Mouse (Mus musculus) liver, embryonic 13.5 days (tissue): ENCODE results near the gene Mag. TPM values are rescaled to one million over a fixed set of nuclear protein-coding genes. Genes with fewer than 3 reads are reported as not detected.
"Not testable (repeated sequence)": the region's sequence is repeated elsewhere in the genome, so short reads cannot be mapped to it uniquely, and the experiment has no call there.

Source experiments
- ATAC-seq: fragments of 200-750 bp; cut with Nextera tagmentation; 2 replicates; pipeline ENCODE4 v1.8.0; 2017; ENCODE audit warnings: low read depth, mild to moderate bottlenecking, moderate number of reproducible peaks, moderate library complexity
- DNase-seq: peaks from one replicate; pipeline ENCODE4 v3.0.0; 2022
- H3K27ac ChIP-seq: fragments of 300-500 bp; sonication (generic); 2 replicates; pipeline ENCODE4 v1.5.1; 2015; ENCODE audit warnings: moderate library complexity, mild to moderate bottlenecking, inconsistent platforms
- H3K27me3 ChIP-seq: fragments of 300-500 bp; sonication (generic); 2 replicates; pipeline ENCODE4 v1.6.1; 2015; ENCODE audit warnings: mild to moderate bottlenecking, inconsistent platforms
- H3K36me3 ChIP-seq: fragments of 300-500 bp; sonication (generic); 2 replicates; pipeline ENCODE4 v1.6.1; 2015; ENCODE audit warnings: mild to moderate bottlenecking, inconsistent platforms
- H3K4me1 ChIP-seq: fragments of 300-500 bp; sonication (generic); replicated peaks from 2 replicates; pipeline ENCODE4 v1.6.1; 2015; ENCODE audit warnings: inconsistent platforms
- H3K4me2 ChIP-seq: fragments of 300-500 bp; sonication (generic); 2 replicates; pipeline ENCODE4 v1.6.1; 2015; ENCODE audit warnings: inconsistent platforms, mild to moderate bottlenecking, moderate library complexity
- H3K4me3 ChIP-seq: fragments of 300-500 bp; sonication (generic); replicated peaks from 2 replicates; pipeline ENCODE4 v1.5.1; 2015; ENCODE audit warnings: mild to moderate bottlenecking, inconsistent platforms
- H3K9ac ChIP-seq: fragments of 300-500 bp; sonication (generic); 2 replicates; pipeline ENCODE4 v1.6.1; 2015; ENCODE audit warnings: mild to moderate bottlenecking, inconsistent platforms
- H3K9me3 ChIP-seq: fragments of 300-500 bp; sonication (generic); replicated peaks from 2 replicates; pipeline ENCODE4 v1.6.1; 2016; ENCODE audit warnings: inconsistent platforms
- WGBS: fragments of 180-500 bp; shearing (Covaris S2); methylation state at CpG from one replicate; pipeline ENCODE4 v1.1.7; 2015; ENCODE audit not compliant: insufficient replicate concordance; 5-methylcytosine and 5-hydroxymethylcytosine counted together
- polyA plus RNA-seq: library from polyadenylated mRNA; unstranded; fragments of >200 nt; fragmentation: Nextera tagmentation; extraction: Ambion mirVana; gene quantifications from 2 replicates; pipeline ENCODE4 v1.2.1, GENCODE M21; 2015

Gene Mag
- polyA plus RNA-seq, 1 experiment from 2014 or later = 0.16 TPM

- Histone ChIP-seq H3K36me3 (peaks cover 66% of the 10 kb centered on the region), H3K4me3 (peak overlapping the region; percentile 95), H3K4me1 (peaks cover 36% of the 10 kb centered on the region), H3K27me3 (no peaks in the 10 kb centered on the region), H3K27ac (peak overlapping the region; percentile 92), H3K4me2 (peak overlapping the region; percentile 88), H3K9ac (peak overlapping the region; percentile 99), H3K9me3 (no peaks in the 10 kb centered on the region)
- DNase-seq (no peak), ATAC-seq (no peak)
- WGBS = 87% methylated on average over 12 of the region's 12 CpGs
Observed at GRCm38 (mm10) chr7:30954971-30955520, 40.4 kb upstream of the Mag start.

DNA sequence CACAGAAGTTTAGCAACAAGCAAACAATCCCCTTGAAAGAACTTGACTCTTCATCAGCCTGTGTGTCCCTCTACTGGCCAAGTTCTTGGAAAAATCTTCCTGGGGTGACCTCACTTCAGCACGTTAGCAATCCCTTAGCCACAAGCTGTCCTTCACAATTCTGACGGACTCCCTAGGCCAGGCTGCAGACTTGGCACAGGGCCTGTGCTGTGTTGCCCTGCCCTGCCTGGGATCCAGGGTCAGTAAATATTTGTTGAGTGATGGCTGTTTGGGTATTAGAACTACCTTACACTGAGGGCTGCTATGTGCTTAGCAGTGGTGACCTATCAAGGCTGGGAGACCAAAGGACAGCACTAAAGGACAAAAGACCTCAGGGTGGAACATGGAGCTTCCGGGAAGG lies 39.4 kb upstream of the Mag start:
- H3K9me3 ChIP-seq = no peaks in the 10 kb centered on the region
- H3K4me2 ChIP-seq = no peak overlapping the region
- H3K4me3 ChIP-seq = no peak overlapping the region
- ATAC-seq (peak; percentile 14; the same call in 1 of the 2 replicates), DNase-seq (no peak)
- WGBS = 80% methylated on average over 3 of the region's 3 CpGs
- no peaks in the 10 kb centered on the region for H3K27me3 ChIP-seq
- no peak overlapping the region for H3K9ac ChIP-seq
- peaks cover 36% of the 10 kb centered on the region for H3K4me1 ChIP-seq
- H3K36me3 ChIP-seq = peaks cover 73% of the 10 kb centered on the region
- no peak overlapping the region; the same call in 1 of the 2 replicates for H3K27ac ChIP-seq

GRCm38 (mm10) chr7:30953459-30953858 lies 38.8 kb upstream of the Mag start:
- H3K4me2 ChIP-seq = no peak overlapping the region
- peaks cover 71% of the 10 kb centered on the region for H3K36me3 ChIP-seq
- DNase-seq (no peak), ATAC-seq (no peak)
- H3K27ac ChIP-seq = peak overlapping the region; percentile 27; the same call in 1 of the 2 replicates
- no peak overlapping the region for H3K9ac ChIP-seq
- no peak overlapping the region for H3K4me3 ChIP-seq
- no peaks in the 10 kb centered on the region for H3K27me3 ChIP-seq
- no peaks in the 10 kb centered on the region for H3K9me3 ChIP-seq
- 62% methylated on average over 6 of the region's 6 CpGs for WGBS
- peaks cover 32% of the 10 kb centered on the region for H3K4me1 ChIP-seq

- 86% methylated on average over 16 of the region's 16 CpGs for WGBS
Observed at GRCm38 (mm10) chr7:30952441-30953265, 38.0 kb upstream of the Mag start.

DNA sequence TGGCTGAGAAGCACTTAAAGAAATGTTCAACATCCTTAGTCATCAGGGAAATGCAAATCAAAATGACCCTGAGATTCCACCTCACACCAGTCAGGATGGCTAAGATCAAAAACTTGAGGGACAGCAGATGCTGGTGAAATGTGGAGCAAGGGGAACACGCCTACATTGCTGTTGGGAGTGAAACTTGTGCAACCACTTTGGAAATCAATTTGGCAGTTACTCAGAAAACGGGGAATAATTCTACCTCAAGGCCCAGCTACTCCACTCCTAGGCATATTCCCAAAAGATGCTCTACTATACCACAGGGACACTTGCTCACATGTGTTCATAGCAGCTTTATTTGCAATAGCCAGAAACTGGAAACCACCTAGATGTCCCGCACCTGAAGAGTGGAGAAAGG lies 35.2 kb upstream of the Mag start:
- peaks cover 14% of the 10 kb centered on the region for H3K4me1 ChIP-seq
- not testable (repeated sequence) for H3K4me3 ChIP-seq, H3K27ac ChIP-seq, H3K27me3 ChIP-seq, H3K4me2 ChIP-seq, H3K9ac ChIP-seq, H3K9me3 ChIP-seq, ATAC-seq, DNase-seq
- H3K36me3 ChIP-seq = peaks cover 75% of the 10 kb centered on the region
- 80% methylated on average over 3 of the region's 3 CpGs for WGBS

More at GRCm38 (mm10) chr7:30952441-30953265, 38.0 kb upstream of the Mag start:
- no peak for DNase-seq
- no peaks in the 10 kb centered on the region for H3K9me3 ChIP-seq
- H3K27me3 ChIP-seq = no peaks in the 10 kb centered on the region
- H3K9ac ChIP-seq = no peak overlapping the region
- no peak overlapping the region for H3K27ac ChIP-seq
- H3K4me1 ChIP-seq = peaks cover 24% of the 10 kb centered on the region
- peaks cover 69% of the 10 kb centered on the region for H3K36me3 ChIP-seq
- no peak for ATAC-seq
- no peak overlapping the region for H3K4me3 ChIP-seq
- H3K4me2 ChIP-seq = no peak overlapping the region

GRCm38 (mm10) chr7:30945876-30946275 lies 31.2 kb upstream of the Mag start:
- H3K4me3 ChIP-seq = no peak overlapping the region
- ATAC-seq (peak; percentile 29; the same call in 1 of the 2 replicates), DNase-seq (no peak)
- no peaks in the 10 kb centered on the region for H3K9me3 ChIP-seq
- 80% methylated on average over 7 of the region's 7 CpGs for WGBS
- no peak overlapping the region for H3K27ac ChIP-seq
- no peak overlapping the region for H3K9ac ChIP-seq
- H3K4me1 ChIP-seq = 0 out of 2 replicates have a peak, but pooled peaks cover 4% of the 10 kb centered on the region
- no peak overlapping the region for H3K4me2 ChIP-seq
- peaks cover 35% of the 10 kb centered on the region for H3K36me3 ChIP-seq
- H3K27me3 ChIP-seq = no peaks in the 10 kb centered on the region

DNA sequence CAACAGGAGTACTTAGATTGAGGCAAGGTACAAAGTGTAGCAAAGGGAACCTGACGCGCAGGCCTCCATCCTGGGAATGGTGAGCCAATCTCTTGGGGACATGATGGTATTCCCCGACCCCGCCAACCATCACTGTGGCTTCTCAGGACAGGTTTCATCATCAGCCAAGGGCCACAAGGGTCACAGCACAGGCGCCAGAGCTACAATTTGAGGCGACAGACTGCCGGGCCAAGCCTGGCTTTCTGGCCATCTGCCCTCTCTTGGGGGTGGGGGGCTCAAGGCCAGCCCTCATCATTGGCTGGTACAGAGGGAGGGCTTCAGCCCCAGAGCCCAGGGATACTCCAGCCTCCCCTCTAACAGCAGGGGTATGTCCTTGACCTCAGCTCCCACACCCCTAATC lies 30.8 kb upstream of the Mag start:
- peak; percentile 46 for ATAC-seq
- H3K27ac ChIP-seq = not testable (repeated sequence)
- 84% methylated on average over 7 of the region's 7 CpGs for WGBS

GRCm38 (mm10) chr7:30944706-30945105 lies 30.0 kb upstream of the Mag start:
- not testable (repeated sequence) for H3K27me3 ChIP-seq, H3K9me3 ChIP-seq, H3K4me3 ChIP-seq, H3K4me1 ChIP-seq, H3K27ac ChIP-seq, H3K9ac ChIP-seq, DNase-seq, H3K4me2 ChIP-seq
- 49% methylated on average over 2 of the region's 2 CpGs for WGBS
- ATAC-seq = 0 out of 2 replicates have a peak, but pooled peaks have one; percentile 22
- peaks cover 24% of the 10 kb centered on the region for H3K36me3 ChIP-seq

More for the DNA sequence above, 30.8 kb upstream of the Mag start:
- peaks cover 31% of the 10 kb centered on the region for H3K36me3 ChIP-seq
- not testable (repeated sequence) for H3K9me3 ChIP-seq, H3K4me3 ChIP-seq, H3K4me1 ChIP-seq, H3K4me2 ChIP-seq, H3K9ac ChIP-seq, H3K27me3 ChIP-seq, DNase-seq

DNA sequence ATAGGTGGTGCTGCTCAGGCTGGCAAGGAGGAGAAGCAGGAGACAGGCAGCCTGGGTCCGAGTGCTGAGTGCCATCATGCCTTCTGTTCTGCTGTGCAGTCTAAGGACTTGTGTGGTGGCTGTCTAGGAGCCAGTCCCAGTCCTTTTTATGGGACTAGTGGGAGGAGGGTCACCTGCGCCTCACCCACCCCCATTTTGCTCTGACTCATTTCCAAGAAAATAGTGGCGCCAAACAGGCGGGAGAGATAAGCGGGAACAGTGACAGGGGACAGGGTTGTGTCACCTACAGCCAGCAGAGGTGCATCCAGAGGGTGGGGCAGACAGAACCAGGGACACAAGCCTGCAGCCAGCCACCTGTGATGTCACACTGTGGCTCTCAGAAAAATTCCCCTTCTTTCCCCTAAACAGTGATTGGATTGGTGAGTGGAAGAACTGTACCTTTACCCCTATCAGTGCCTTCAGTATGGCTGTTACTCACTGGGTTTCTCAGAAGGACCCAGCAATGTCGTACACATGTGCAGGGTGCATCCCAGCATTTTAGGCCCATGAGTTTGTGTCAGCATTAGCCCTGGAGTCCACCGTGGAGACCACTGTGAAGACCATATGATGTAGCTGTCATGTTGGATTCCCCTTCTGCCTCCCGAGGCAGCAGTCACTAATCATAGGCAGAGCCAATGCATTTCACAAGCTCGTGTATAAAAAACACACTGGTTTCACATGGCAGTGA lies 29.4 kb upstream of the Mag start, which contains the start of gene Hamp:
Hamp (minus strand) TSS at position 124 of the 727 bp plus-strand sequence.
- no peak for DNase-seq
- whole genome bisulfite sequencing = 55% methylated on average over 9 of the region's 9 CpGs
- ATAC-seq = 0 out of 2 replicates have a peak, but pooled peaks have one; percentile 27
- Histone ChIP-seq H3K9ac (no peak within 1 kb of the TSS), H3K27ac (no peak within 1 kb of the TSS), H3K27me3 (no peaks in the 10 kb centered on the region), H3K4me1 (0 out of 2 replicates have a peak, but pooled peaks cover 4% of the 10 kb centered on the region), H3K9me3 (no peaks in the 10 kb centered on the region), H3K4me2 (no peak within 1 kb of the TSS), H3K4me3 (no peak within 1 kb of the TSS), H3K36me3 (peaks cover 17% of the 10 kb centered on the region)

DNA sequence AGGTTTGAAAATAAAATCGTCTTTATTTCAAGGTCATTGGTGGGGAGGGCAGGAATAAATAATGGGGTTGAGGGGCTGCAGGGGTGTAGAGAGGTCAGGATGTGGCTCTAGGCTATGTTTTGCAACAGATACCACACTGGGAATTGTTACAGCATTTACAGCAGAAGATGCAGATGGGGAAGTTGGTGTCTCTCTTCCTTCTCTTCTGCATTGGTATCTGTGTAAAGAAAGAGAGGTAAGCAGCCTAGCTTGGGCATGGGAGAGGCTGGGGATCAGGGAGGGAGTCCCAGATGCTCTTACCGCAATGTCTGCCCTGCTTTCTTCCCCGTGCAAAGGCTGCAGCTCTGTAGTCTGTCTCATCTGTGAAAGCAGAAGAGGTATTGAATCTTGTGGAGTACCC lies 27.7 kb upstream of the Mag start:
- H3K9me3 ChIP-seq, H3K4me1 ChIP-seq, DNase-seq, H3K9ac ChIP-seq, H3K27ac ChIP-seq, ATAC-seq, H3K27me3 ChIP-seq, H3K36me3 ChIP-seq, H3K4me2 ChIP-seq, H3K4me3 ChIP-seq: not testable (repeated sequence)
- WGBS = 16% methylated on average over 3 of the region's 3 CpGs

- H3K9me3 ChIP-seq, H3K27me3 ChIP-seq, H3K4me2 ChIP-seq, H3K4me1 ChIP-seq, H3K27ac ChIP-seq, DNase-seq, H3K36me3 ChIP-seq, ATAC-seq, H3K4me3 ChIP-seq, H3K9ac ChIP-seq: not testable (repeated sequence)
- 50% methylated on average over 1 of the region's 1 CpGs for WGBS
Observed at GRCm38 (mm10) chr7:30940070-30940469, 25.4 kb upstream of the Mag start.
